Mouse (Mus musculus) forebrain, embryonic 11.5 days (tissue): Measurements from ENCODE around the gene Arhgap44. TPM values are rescaled to one million over a fixed set of nuclear protein-coding genes. Genes with fewer than 3 reads are reported as not detected.

Source experiments
- ATAC-seq: fragments of 200-750 bp; cut with Nextera tagmentation; replicated peaks from 2 replicates; pipeline ENCODE4 v1.8.0; 2017; ENCODE audit warnings: moderate TSS enrichment; ENCODE audit not compliant: low FRiP score
- DNase-seq: peaks from one replicate; pipeline ENCODE4 v3.0.0-alpha.2; 2017; ENCODE audit warnings: low spot score
- H3K27ac ChIP-seq: fragments of 300-500 bp; sonication (generic); 2 replicates; pipeline ENCODE4 v1.5.1; 2014; ENCODE audit warnings: low read depth, low read length
- H3K27me3 ChIP-seq: fragments of 300-500 bp; sonication (generic); 2 replicates; pipeline ENCODE4 v1.6.1; 2014; ENCODE audit warnings: mild to moderate bottlenecking, low read length, mixed read lengths; ENCODE audit not compliant: control insufficient read depth, insufficient read depth
- H3K36me3 ChIP-seq: fragments of 300-500 bp; sonication (generic); 2 replicates; pipeline ENCODE4 v1.6.1; 2014; ENCODE audit warnings: mild to moderate bottlenecking, low read length, moderate library complexity, mixed read lengths; ENCODE audit not compliant: control insufficient read depth, insufficient read depth
- H3K4me1 ChIP-seq: fragments of 300-500 bp; sonication (generic); replicated peaks from 2 replicates; pipeline ENCODE4 v1.6.1; 2014; ENCODE audit warnings: low read length, mixed read lengths; ENCODE audit not compliant: control insufficient read depth, insufficient read depth
- H3K4me2 ChIP-seq: fragments of 300-500 bp; sonication (generic); 2 replicates; pipeline ENCODE4 v1.6.1; 2014; ENCODE audit warnings: low read depth, mild to moderate bottlenecking, low read length, moderate library complexity, mixed read lengths; ENCODE audit not compliant: severe bottlenecking
- H3K4me3 ChIP-seq: fragments of 300-500 bp; sonication (generic); 2 replicates; pipeline ENCODE4 v1.5.1; 2014; ENCODE audit warnings: low read depth, low read length
- H3K9ac ChIP-seq: fragments of 300-500 bp; sonication (generic); 2 replicates; pipeline ENCODE4 v1.6.1; 2014; ENCODE audit warnings: low read length
- H3K9me3 ChIP-seq: fragments of 300-500 bp; sonication (generic); 2 replicates; pipeline ENCODE4 v1.6.1; 2016; ENCODE audit warnings: low read length, mixed read lengths; ENCODE audit not compliant: control insufficient read depth
- WGBS: fragments of 180-500 bp; shearing (Covaris S2); extraction: QIAGEN DNeasy Blood & Tissue Kit; methylation state at CpG from one replicate; pipeline ENCODE4 v1.1.7; 2014; 5-methylcytosine and 5-hydroxymethylcytosine counted together
- polyA plus RNA-seq: library from polyadenylated mRNA; unstranded; fragments of >200 nt; fragmentation: Nextera tagmentation; extraction: Ambion mirVana; gene quantifications from 2 replicates; pipeline ENCODE4 v1.2.1, GENCODE M21; 2014

The Arhgap44 gene
- 4.5 and 4.8 TPM in 2 replicates for polyA plus RNA-seq

DNA sequence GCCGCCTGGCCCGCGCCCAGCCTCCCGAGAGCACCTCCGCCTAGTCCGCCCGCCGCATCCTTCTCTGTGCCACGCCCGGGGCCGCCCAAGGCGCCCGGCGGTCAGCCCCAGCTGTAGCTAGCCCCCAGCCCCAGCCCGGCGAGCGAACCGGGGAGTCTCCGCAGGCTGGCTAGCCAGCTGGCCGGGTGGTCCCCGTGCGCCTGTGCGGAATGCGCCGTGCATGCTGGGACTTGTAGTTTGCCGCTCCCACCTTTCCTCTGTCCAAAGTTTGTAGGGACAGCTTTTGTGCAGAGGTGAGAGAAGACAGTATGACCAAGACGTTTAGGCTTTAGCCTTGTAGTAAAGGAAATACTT lies at the start of gene Arhgap44:
Arhgap44 (minus strand) TSS at position 195 of the 354 bp plus-strand sequence.
- H3K27ac ChIP-seq: no peak within 1 kb of the TSS
- peak within 1 kb of the TSS; percentile 73 for H3K4me3 ChIP-seq
- peak within 1 kb of the TSS; percentile 86 for H3K9ac ChIP-seq
- peak within 1 kb of the TSS; percentile 88 for H3K4me2 ChIP-seq
- ATAC-seq: peak; percentile 96
- DNase-seq: peak; percentile 86
- H3K36me3 ChIP-seq: no peaks in the 10 kb centered on the region
- H3K27me3 ChIP-seq: no peaks in the 10 kb centered on the region
- no peaks in the 10 kb centered on the region for H3K9me3 ChIP-seq
- WGBS: under 1% methylated on average over 27 of the region's 27 CpGs
- H3K4me1 ChIP-seq: no peaks in the 10 kb centered on the region

DNA sequence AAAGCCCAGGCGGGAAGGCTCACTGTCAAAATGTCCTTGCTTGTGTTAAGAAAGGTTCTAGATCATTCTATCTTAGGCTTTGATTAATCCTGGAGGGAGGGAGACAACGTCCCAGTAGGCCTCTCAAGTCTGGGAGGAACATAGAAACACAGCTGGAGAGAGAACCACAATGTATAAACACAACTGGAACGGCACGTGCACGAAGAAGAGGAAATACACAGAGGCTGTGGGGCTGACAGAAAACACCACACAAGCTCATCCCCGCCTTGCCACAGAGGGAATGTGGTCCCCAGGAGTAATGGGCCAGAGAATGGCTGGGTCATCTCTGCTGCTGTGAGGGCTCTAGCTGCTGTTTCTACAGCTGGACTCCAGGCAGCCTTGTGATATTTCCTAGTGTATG lies 48.9 kb upstream of the Arhgap44 start:
- Histone ChIP-seq H3K27me3 (no peaks in the 10 kb centered on the region), H3K4me1 (0 out of 2 replicates have a peak, but pooled peaks cover 1% of the 10 kb centered on the region), H3K27ac (no peak overlapping the region), H3K9me3 (no peaks in the 10 kb centered on the region), H3K4me2 (no peak overlapping the region), H3K4me3 (no peak overlapping the region), H3K9ac (no peak overlapping the region), H3K36me3 (no peaks in the 10 kb centered on the region)
- 87% methylated on average over 6 of the region's 6 CpGs for WGBS
- DNase-seq: no peak
- ATAC-seq: no peak

DNA sequence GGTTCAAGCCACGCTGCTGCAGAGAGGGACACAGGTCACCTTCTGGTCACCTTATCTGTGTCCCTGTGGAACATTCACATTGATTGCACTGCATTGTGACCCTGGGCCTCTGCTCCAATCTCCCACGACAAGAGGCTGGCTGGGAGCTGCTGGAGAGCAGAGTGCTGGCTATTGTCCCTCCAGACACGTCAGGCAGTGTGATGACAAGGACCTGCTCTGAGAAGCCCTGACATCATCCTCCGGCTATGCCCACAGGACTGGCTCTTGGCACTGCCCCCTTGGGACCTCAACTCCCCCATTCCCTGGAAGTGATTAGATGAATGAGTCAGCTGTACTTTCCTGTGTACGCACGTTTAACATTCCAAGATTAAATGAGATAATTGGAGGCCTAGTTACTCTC lies 46.7 kb upstream of the Arhgap44 start:
- no peak for ATAC-seq
- no peak overlapping the region for H3K9ac ChIP-seq
- H3K9me3 ChIP-seq: no peaks in the 10 kb centered on the region
- no peak overlapping the region for H3K27ac ChIP-seq
- H3K4me2 ChIP-seq: no peak overlapping the region
- WGBS: 70% methylated on average over 6 of the region's 6 CpGs
- H3K4me1 ChIP-seq: no peaks in the 10 kb centered on the region
- H3K4me3 ChIP-seq: no peak overlapping the region
- DNase-seq: no peak
- no peaks in the 10 kb centered on the region for H3K36me3 ChIP-seq
- H3K27me3 ChIP-seq: no peaks in the 10 kb centered on the region

DNA sequence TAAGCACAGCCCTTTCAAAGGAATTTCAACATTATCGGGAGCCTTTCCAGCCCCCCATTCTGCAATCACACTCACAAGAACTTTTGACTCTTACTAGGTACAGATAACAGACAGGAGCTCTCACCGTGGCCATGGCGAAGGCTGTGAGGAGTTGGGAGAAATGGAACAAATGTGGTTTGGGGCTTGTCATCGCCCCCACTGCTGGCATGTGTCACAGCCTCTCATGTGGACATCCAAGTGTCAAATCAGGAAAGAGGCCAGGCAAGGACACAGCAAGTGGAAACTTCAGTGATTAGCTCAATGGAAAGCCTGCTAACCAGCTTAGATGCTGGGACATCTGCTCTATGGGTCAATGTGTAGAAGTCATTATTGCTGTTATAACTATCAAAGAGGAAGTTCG lies 42.5 kb upstream of the Arhgap44 start:
- DNase-seq: no peak
- H3K9me3 ChIP-seq: no peaks in the 10 kb centered on the region
- no peak overlapping the region for H3K4me3 ChIP-seq
- no peak for ATAC-seq
- 85% methylated on average over 5 of the region's 5 CpGs for WGBS
- no peaks in the 10 kb centered on the region for H3K36me3 ChIP-seq
- H3K9ac ChIP-seq: no peak overlapping the region
- no peak overlapping the region for H3K27ac ChIP-seq
- no peaks in the 10 kb centered on the region for H3K4me1 ChIP-seq
- H3K4me2 ChIP-seq: no peak overlapping the region
- H3K27me3 ChIP-seq: no peaks in the 10 kb centered on the region

GRCm38 (mm10) chr11:65204651-65205050 lies 41.9 kb upstream of the Arhgap44 start:
- H3K36me3 ChIP-seq: no peaks in the 10 kb centered on the region
- DNase-seq: no peak
- no peaks in the 10 kb centered on the region for H3K9me3 ChIP-seq
- H3K4me1 ChIP-seq: no peaks in the 10 kb centered on the region
- H3K27ac ChIP-seq: no peak overlapping the region
- H3K27me3 ChIP-seq: no peaks in the 10 kb centered on the region
- H3K4me3 ChIP-seq: no peak overlapping the region
- H3K4me2 ChIP-seq: no peak overlapping the region
- 84% methylated on average over 13 of the region's 13 CpGs for WGBS
- H3K9ac ChIP-seq: no peak overlapping the region
- no peak for ATAC-seq

GRCm38 (mm10) chr11:65203020-65203419 lies 40.3 kb upstream of the Arhgap44 start:
- no peak for ATAC-seq
- Histone ChIP-seq H3K4me2 (no peak overlapping the region), H3K4me3 (no peak overlapping the region), H3K36me3 (no peaks in the 10 kb centered on the region), H3K9ac (no peak overlapping the region), H3K9me3 (no peaks in the 10 kb centered on the region), H3K27me3 (no peaks in the 10 kb centered on the region), H3K27ac (no peak overlapping the region), H3K4me1 (no peaks in the 10 kb centered on the region)
- DNase-seq: no peak
- 75% methylated on average over 1 of the region's 1 CpGs for WGBS

DNA sequence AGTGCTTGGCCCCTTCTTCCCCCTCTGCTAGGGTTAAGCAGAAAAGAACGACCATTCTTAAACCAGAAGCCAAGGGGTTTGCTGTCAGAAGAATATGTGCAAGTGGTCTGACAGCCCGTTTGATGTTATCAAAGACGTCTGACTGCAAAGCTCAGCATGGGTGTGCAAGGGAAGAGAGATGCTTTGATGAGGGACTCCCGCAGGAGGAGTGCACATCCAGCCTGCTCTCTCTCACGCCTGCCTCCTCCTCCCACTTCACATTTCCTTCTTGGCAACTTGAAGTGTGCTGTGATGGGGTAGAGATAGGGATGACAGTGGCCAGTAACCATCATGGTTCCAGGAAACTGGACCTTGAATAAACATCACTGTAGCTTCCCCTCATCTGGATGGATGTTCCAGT lies 39.5 kb upstream of the Arhgap44 start:
- Histone ChIP-seq H3K4me2 (no peak overlapping the region), H3K27ac (no peak overlapping the region), H3K9me3 (no peaks in the 10 kb centered on the region), H3K4me3 (no peak overlapping the region), H3K36me3 (no peaks in the 10 kb centered on the region), H3K9ac (no peak overlapping the region), H3K4me1 (no peaks in the 10 kb centered on the region), H3K27me3 (no peaks in the 10 kb centered on the region)
- WGBS: 67% methylated on average over 5 of the region's 5 CpGs
- ATAC-seq (no peak), DNase-seq (no peak)

- Histone ChIP-seq H3K9me3 (no peaks in the 10 kb centered on the region), H3K4me1 (no peaks in the 10 kb centered on the region), H3K4me3 (no peak overlapping the region), H3K36me3 (no peaks in the 10 kb centered on the region), H3K4me2 (no peak overlapping the region), H3K27me3 (no peaks in the 10 kb centered on the region), H3K9ac (no peak overlapping the region), H3K27ac (no peak overlapping the region)
- no peak for ATAC-seq
- WGBS: 78% methylated on average over 3 of the region's 3 CpGs
- no peak for DNase-seq
Measured at GRCm38 (mm10) chr11:65198026-65198425, 35.3 kb upstream of the Arhgap44 start.

- H3K36me3 ChIP-seq: no peaks in the 10 kb centered on the region
- H3K27ac ChIP-seq: no peak overlapping the region
- no peaks in the 10 kb centered on the region for H3K9me3 ChIP-seq
- DNase-seq (peak; percentile 83), ATAC-seq (no peak)
- H3K27me3 ChIP-seq: no peaks in the 10 kb centered on the region
- H3K9ac ChIP-seq: no peak overlapping the region
- 6% methylated on average over 3 of the region's 3 CpGs for WGBS
- no peak overlapping the region for H3K4me2 ChIP-seq
- H3K4me1 ChIP-seq: no peaks in the 10 kb centered on the region
- H3K4me3 ChIP-seq: no peak overlapping the region
Measured at GRCm38 (mm10) chr11:65197280-65197679, 34.5 kb upstream of the Arhgap44 start.
